Mouse (Mus musculus): ENCODE data around the gene Hmgcll1. TPM values are rescaled to one million over a fixed set of nuclear protein-coding genes. Genes with fewer than 3 reads are reported as not detected.
A peak's percentile ranks its signal among the peaks of the same experiment; 100 is the strongest.

Hmgcll1 gene
- polyA plus RNA-seq, 1 experiment from 2014 or later: 3.6 TPM

DNA sequence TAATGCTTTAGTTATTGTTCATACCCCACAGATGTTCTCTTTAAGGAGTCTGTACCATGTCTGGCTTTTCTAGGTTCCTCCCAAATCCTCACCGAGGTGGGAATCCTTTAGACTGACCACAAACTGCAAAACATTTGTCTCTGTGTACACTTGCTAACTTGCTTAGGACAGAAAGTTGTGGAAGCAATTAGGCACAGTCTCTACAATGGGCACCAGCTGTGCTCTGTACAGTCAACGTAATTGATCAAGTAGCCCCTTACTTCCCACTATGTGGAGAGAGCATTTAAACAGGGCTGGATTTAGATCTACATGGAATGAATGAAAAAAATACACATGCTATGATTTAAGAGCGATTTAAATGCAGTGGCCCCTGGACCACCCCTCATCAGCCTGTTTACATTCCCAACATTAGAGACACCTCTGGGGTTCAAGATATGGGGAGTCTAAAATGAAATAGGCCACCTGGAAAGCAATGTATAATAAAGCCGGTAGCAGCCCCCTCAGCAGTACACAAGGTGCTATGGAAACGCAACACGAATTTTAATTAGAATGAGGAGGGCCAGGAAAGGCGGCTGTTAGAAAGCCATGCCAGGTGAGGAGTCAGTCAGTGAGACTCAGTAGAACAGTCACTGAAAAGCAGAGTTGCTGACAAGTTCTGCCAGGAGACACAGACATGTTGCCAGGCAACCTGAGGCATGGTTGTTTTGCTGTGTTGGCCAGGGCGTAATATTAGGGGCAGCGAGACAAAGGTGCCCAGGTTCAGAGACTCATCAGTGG is 23.9 kb downstream of the Hmgcll1 start:
- H3K36me3 ChIP-seq (ENCODE audit: control insufficient read depth, insufficient read depth, low read length): no peaks in the 10 kb centered on the region
- peak; percentile 32; the same call in 1 of the 2 replicates for ATAC-seq (ENCODE audit: low FRiP score, low TSS enrichment)
- H3K4me1 ChIP-seq (ENCODE audit: control insufficient read depth, insufficient read depth, low read length): 0 out of 2 replicates have a peak, but pooled peaks cover 2% of the 10 kb centered on the region
- no peaks in the 10 kb centered on the region for H3K27me3 ChIP-seq (ENCODE audit: control insufficient read depth, insufficient read depth, low read length)
- H3K4me2 ChIP-seq (replicated peaks; ENCODE audit: low read depth, low read length): no peak overlapping the region
- 49% methylated on average over 9 of the region's 9 CpGs for WGBS
- no peaks in the 10 kb centered on the region for H3K9me3 ChIP-seq (ENCODE audit: control insufficient read depth, low read length)
- H3K9ac ChIP-seq (ENCODE audit: low read depth, low read length): no peak overlapping the region
- H3K27ac ChIP-seq (ENCODE audit: low read depth, low read length): no peak overlapping the region
- no peak overlapping the region for H3K4me3 ChIP-seq (ENCODE audit: low read length)

DNA sequence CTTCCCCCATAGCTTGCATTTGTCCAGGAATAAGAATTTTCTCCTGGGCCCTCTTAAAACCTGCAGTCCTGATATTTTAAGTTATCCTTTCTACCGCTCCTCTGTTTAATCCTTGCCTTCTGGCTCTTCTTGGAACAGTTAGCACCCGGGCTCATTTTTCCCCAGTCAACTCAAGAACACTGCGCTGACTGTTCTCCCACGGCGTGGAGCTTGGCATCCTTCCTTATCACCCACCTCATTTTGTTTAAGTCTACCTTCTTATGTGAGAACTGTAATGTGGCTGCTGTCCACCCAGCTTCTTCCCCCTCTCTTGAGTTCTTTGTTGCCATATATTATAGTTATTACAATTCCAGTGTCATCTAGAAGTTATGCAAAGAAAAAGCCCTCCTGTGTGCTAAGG is 25.1 kb downstream of the Hmgcll1 start:
- ATAC-seq (ENCODE audit: low FRiP score, low TSS enrichment): no peak
- H3K4me1 ChIP-seq (ENCODE audit: control insufficient read depth, insufficient read depth, low read length): 0 out of 2 replicates have a peak, but pooled peaks cover 2% of the 10 kb centered on the region
- no peak overlapping the region for H3K4me2 ChIP-seq (replicated peaks; ENCODE audit: low read depth, low read length)
- WGBS: 91% methylated on average over 5 of the region's 5 CpGs
- no peaks in the 10 kb centered on the region for H3K9me3 ChIP-seq (ENCODE audit: control insufficient read depth, low read length)
- H3K27me3 ChIP-seq (ENCODE audit: control insufficient read depth, insufficient read depth, low read length): no peaks in the 10 kb centered on the region
- H3K36me3 ChIP-seq (ENCODE audit: control insufficient read depth, insufficient read depth, low read length): no peaks in the 10 kb centered on the region
- no peak overlapping the region for H3K4me3 ChIP-seq (ENCODE audit: low read length)
- H3K9ac ChIP-seq (ENCODE audit: low read depth, low read length): no peak overlapping the region
- no peak overlapping the region for H3K27ac ChIP-seq (ENCODE audit: low read depth, low read length)

DNA sequence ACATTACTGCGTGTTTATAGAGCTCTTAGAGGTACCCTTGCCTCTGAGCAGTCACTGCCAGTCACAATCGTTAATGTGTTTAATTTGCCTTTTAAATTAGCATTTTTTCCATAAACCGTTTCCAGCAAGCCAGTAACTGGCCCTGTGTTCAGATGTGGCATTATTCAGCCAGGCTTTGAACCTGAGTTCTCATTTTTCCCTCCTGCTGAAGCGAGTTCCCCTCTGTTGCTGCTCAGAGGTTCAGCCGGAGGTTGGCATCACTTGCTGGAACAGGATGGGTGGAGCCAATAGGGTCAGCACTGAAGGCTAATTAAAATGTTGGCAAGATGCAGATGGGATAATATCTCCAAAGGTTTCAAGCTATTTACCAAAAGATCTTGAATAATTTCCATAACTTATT is 28.7 kb downstream of the Hmgcll1 start:
- WGBS: 65% methylated on average over 5 of the region's 5 CpGs
- Histone ChIP-seq H3K9me3 (ENCODE audit: control insufficient read depth, low read length) (no peaks in the 10 kb centered on the region), H3K27ac (ENCODE audit: low read depth, low read length) (no peak overlapping the region), H3K36me3 (ENCODE audit: control insufficient read depth, insufficient read depth, low read length) (no peaks in the 10 kb centered on the region), H3K27me3 (ENCODE audit: control insufficient read depth, insufficient read depth, low read length) (no peaks in the 10 kb centered on the region), H3K4me1 (ENCODE audit: control insufficient read depth, insufficient read depth, low read length) (0 out of 2 replicates have a peak, but pooled peaks cover 2% of the 10 kb centered on the region), H3K4me2 (replicated peaks; ENCODE audit: low read depth, low read length) (no peak overlapping the region), H3K9ac (ENCODE audit: low read depth, low read length) (no peak overlapping the region), H3K4me3 (ENCODE audit: low read length) (no peak overlapping the region)
- ATAC-seq (ENCODE audit: low FRiP score, low TSS enrichment): no peak

DNA sequence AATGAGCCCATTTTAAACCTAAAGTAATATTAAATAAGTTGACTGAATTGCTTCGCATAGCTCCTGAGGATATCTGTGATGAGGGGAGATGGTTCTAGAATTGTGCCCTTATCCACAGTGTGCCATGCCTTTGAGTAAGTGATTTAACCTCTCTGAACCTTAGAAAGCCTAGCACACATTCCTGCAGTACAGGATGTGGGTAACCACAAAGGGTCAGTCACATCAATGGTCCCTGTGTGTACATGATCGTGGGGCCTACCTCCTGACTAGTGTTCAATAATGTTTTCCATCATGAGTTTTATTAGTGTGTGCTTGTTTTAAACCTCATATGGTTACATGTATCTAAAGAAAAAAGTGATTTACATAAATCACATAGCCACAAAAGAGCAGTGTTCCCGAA is 46.3 kb downstream of the Hmgcll1 start:
- no peak overlapping the region for H3K4me2 ChIP-seq (replicated peaks; ENCODE audit: low read depth, low read length)
- ATAC-seq (ENCODE audit: low FRiP score, low TSS enrichment): no peak
- H3K27ac ChIP-seq (ENCODE audit: low read depth, low read length): no peak overlapping the region
- H3K4me1 ChIP-seq (ENCODE audit: control insufficient read depth, insufficient read depth, low read length): no peaks in the 10 kb centered on the region
- H3K36me3 ChIP-seq (ENCODE audit: control insufficient read depth, insufficient read depth, low read length): no peaks in the 10 kb centered on the region
- 74% methylated on average over 3 of the region's 3 CpGs for WGBS
- H3K4me3 ChIP-seq (ENCODE audit: low read length): no peak overlapping the region
- H3K9me3 ChIP-seq (ENCODE audit: control insufficient read depth, low read length): no peaks in the 10 kb centered on the region
- H3K9ac ChIP-seq (ENCODE audit: low read depth, low read length): no peak overlapping the region
- no peaks in the 10 kb centered on the region for H3K27me3 ChIP-seq (ENCODE audit: control insufficient read depth, insufficient read depth, low read length)

DNA sequence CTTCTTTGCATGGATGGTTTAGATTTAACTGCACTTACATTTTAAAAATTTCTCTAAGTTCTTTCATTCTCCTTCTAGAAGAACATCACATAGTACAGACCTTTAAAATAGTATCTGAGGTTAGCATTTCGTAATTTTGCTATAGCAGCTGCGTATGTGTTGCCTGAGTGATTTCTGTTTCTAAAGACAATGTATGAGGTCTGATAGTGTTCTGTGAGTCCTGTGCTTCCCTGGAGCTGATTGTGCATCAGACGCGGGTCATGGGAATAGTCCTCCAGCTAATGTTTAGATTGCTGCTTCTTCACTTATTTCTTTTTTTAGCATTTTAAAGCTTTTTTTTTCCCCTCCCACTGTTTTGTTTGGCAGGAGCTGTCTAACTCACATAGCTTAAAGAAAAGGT is 46.8 kb downstream of the Hmgcll1 start:
- Histone ChIP-seq H3K4me1 (ENCODE audit: control insufficient read depth, insufficient read depth, low read length) (no peaks in the 10 kb centered on the region), H3K4me2 (replicated peaks; ENCODE audit: low read depth, low read length) (no peak overlapping the region), H3K9me3 (ENCODE audit: control insufficient read depth, low read length) (no peaks in the 10 kb centered on the region), H3K36me3 (ENCODE audit: control insufficient read depth, insufficient read depth, low read length) (no peaks in the 10 kb centered on the region), H3K27ac (ENCODE audit: low read depth, low read length) (no peak overlapping the region), H3K27me3 (ENCODE audit: control insufficient read depth, insufficient read depth, low read length) (no peaks in the 10 kb centered on the region), H3K9ac (ENCODE audit: low read depth, low read length) (no peak overlapping the region), H3K4me3 (ENCODE audit: low read length) (no peak overlapping the region)
- 69% methylated on average over 4 of the region's 4 CpGs for WGBS
- no peak for ATAC-seq (ENCODE audit: low FRiP score, low TSS enrichment)

DNA sequence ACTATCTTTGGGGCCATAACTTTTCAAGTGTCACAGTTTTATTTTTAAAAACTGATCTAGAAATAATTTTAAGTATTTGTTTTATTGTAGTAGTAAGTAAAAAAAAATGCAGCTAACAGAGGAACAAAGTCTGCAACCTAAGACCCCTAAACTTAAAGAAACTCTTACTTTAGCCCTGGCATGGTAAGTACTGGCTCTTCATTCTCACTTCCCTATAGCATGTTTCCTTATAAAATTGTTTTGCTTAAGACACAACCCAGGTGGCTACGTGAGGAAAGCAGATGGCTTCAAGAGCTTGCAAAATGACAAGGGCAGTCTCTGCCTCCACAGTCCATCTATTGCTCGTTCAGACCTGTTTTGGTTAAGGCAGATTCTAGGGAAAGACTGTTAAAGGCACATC is 49.5 kb downstream of the Hmgcll1 start:
- Histone ChIP-seq H3K27ac (ENCODE audit: low read depth, low read length) (no peak overlapping the region), H3K9ac (ENCODE audit: low read depth, low read length) (no peak overlapping the region), H3K27me3 (ENCODE audit: control insufficient read depth, insufficient read depth, low read length) (no peaks in the 10 kb centered on the region), H3K4me1 (ENCODE audit: control insufficient read depth, insufficient read depth, low read length) (no peaks in the 10 kb centered on the region), H3K4me2 (replicated peaks; ENCODE audit: low read depth, low read length) (no peak overlapping the region), H3K36me3 (ENCODE audit: control insufficient read depth, insufficient read depth, low read length) (no peaks in the 10 kb centered on the region), H3K4me3 (ENCODE audit: low read length) (no peak overlapping the region), H3K9me3 (ENCODE audit: control insufficient read depth, low read length) (no peaks in the 10 kb centered on the region)
- 67% methylated on average over 2 of the region's 2 CpGs for WGBS
- ATAC-seq (ENCODE audit: low FRiP score, low TSS enrichment): no peak

DNA sequence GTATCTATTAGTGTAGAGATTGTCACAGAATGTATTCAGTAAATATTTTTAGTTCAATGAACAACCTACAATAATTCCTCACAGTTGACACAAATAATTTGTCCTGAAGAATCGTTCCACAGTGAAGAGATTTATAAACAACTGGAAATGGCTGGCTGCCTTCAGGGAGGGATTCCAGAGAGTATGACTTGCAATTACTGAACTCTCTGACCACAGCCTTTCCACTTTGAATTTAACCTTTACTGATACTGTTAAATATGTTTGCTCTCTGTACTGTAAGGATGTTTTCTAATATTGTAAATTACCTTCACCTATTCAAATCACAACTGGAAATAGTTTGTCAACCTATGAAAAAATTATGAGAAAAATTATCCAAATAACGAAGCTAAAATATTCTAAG is 76.9 kb downstream of the Hmgcll1 start:
- no peaks in the 10 kb centered on the region for H3K36me3 ChIP-seq (ENCODE audit: control insufficient read depth, insufficient read depth, low read length)
- ATAC-seq (ENCODE audit: low FRiP score, low TSS enrichment): no peak
- no peak overlapping the region for H3K9ac ChIP-seq (ENCODE audit: low read depth, low read length)
- H3K4me2 ChIP-seq (replicated peaks; ENCODE audit: low read depth, low read length): no peak overlapping the region
- no peaks in the 10 kb centered on the region for H3K4me1 ChIP-seq (ENCODE audit: control insufficient read depth, insufficient read depth, low read length)
- no peaks in the 10 kb centered on the region for H3K9me3 ChIP-seq (ENCODE audit: control insufficient read depth, low read length)
- no peaks in the 10 kb centered on the region for H3K27me3 ChIP-seq (ENCODE audit: control insufficient read depth, insufficient read depth, low read length)
- no peak overlapping the region for H3K4me3 ChIP-seq (ENCODE audit: low read length)
- WGBS: 65% methylated on average over 2 of the region's 2 CpGs
- H3K27ac ChIP-seq (ENCODE audit: low read depth, low read length): no peak overlapping the region

DNA sequence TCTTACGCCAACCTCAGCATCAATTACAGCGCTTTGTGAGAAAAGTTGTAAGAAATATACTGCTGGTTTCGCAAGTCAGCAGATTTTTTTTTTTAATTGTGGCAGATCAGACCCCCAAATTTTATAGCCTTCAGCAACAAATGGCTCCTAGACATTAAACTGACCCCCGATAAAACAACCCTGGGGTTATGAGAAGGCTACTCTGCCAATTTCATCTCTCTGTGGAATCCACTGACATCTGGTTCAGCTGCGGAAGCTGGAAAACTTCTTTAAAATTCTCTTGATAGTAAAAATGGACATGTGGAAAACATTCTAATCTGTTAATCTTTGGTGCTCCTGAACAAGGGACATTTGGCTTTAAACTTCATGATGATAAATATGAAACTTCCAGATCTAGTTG is 82.6 kb downstream of the Hmgcll1 start:
- H3K4me1 ChIP-seq (ENCODE audit: control insufficient read depth, insufficient read depth, low read length): no peaks in the 10 kb centered on the region
- H3K27me3 ChIP-seq (ENCODE audit: control insufficient read depth, insufficient read depth, low read length): no peaks in the 10 kb centered on the region
- 58% methylated on average over 5 of the region's 5 CpGs for WGBS
- H3K4me3 ChIP-seq (ENCODE audit: low read length): no peak overlapping the region
- H3K36me3 ChIP-seq (ENCODE audit: control insufficient read depth, insufficient read depth, low read length): no peaks in the 10 kb centered on the region
- H3K9ac ChIP-seq (ENCODE audit: low read depth, low read length): no peak overlapping the region
- no peak overlapping the region for H3K27ac ChIP-seq (ENCODE audit: low read depth, low read length)
- H3K4me2 ChIP-seq (replicated peaks; ENCODE audit: low read depth, low read length): no peak overlapping the region
- no peaks in the 10 kb centered on the region for H3K9me3 ChIP-seq (ENCODE audit: control insufficient read depth, low read length)
- ATAC-seq (ENCODE audit: low FRiP score, low TSS enrichment): no peak

DNA sequence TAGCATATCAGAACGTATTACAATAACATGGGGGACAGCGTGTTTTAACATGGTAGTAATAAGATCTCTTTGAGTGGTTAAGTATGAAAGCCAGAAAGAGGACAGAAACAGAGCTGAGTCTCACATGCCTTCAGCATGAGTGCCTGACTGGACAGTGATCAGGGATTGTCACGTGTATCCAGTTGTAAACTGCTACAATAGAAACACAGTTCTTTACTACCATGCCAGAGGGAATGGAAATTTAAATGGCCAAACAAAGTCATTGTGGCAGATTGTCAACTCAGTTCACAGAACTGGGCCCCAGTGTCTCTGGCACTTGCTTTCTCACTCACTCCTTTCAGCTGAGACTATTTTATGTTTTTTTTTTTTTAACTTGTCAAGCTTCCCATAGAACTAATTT is 85.3 kb downstream of the Hmgcll1 start:
- Histone ChIP-seq H3K4me2 (replicated peaks; ENCODE audit: low read depth, low read length) (no peak overlapping the region), H3K27ac (ENCODE audit: low read depth, low read length) (no peak overlapping the region), H3K9me3 (ENCODE audit: control insufficient read depth, low read length) (no peaks in the 10 kb centered on the region), H3K27me3 (ENCODE audit: control insufficient read depth, insufficient read depth, low read length) (no peaks in the 10 kb centered on the region), H3K9ac (ENCODE audit: low read depth, low read length) (no peak overlapping the region), H3K4me3 (ENCODE audit: low read length) (no peak overlapping the region), H3K4me1 (ENCODE audit: control insufficient read depth, insufficient read depth, low read length) (no peaks in the 10 kb centered on the region), H3K36me3 (ENCODE audit: control insufficient read depth, insufficient read depth, low read length) (no peaks in the 10 kb centered on the region)
- 86% methylated on average over 3 of the region's 3 CpGs for WGBS
- no peak for ATAC-seq (ENCODE audit: low FRiP score, low TSS enrichment)
